Mouse (Mus musculus): Measurements from ENCODE around the gene A630023A22Rik. TPM values are rescaled to one million over a fixed set of nuclear protein-coding genes. Genes with fewer than 3 reads are reported as not detected.

Gene A630023A22Rik
- polyA plus RNA-seq, 1 experiment from 2014 or later: not detected

GRCm38 (mm10) chr14:34002358-34002757 is 100.2 kb downstream of the A630023A22Rik start:
- Histone ChIP-seq H3K27ac (replicated peaks) (no peak overlapping the region), H3K27me3 (ENCODE audit: low read depth, poor library complexity, severe bottlenecking) (no peaks in the 10 kb centered on the region), H3K36me3 (no peaks in the 10 kb centered on the region), H3K9me3 (replicated peaks) (no peaks in the 10 kb centered on the region), H3K4me1 (no peaks in the 10 kb centered on the region), H3K4me3 (no peak overlapping the region)
- 96% methylated on average over 5 of the region's 5 CpGs for WGBS
- DNase-seq (ENCODE audit: low spot score): peak; percentile 7

- no peak for DNase-seq (ENCODE audit: low spot score)
- H3K27me3 ChIP-seq (ENCODE audit: low read depth, poor library complexity, severe bottlenecking): no peaks in the 10 kb centered on the region
- no peaks in the 10 kb centered on the region for H3K9me3 ChIP-seq (replicated peaks)
Measured at GRCm38 (mm10) chr14:34001445-34001844, 101.1 kb downstream of the A630023A22Rik start.

More at GRCm38 (mm10) chr14:34001445-34001844, 101.1 kb downstream of the A630023A22Rik start:
- no peaks in the 10 kb centered on the region for H3K4me1 ChIP-seq
- H3K27ac ChIP-seq (replicated peaks): no peak overlapping the region
- no peak overlapping the region for H3K4me3 ChIP-seq
- no peaks in the 10 kb centered on the region for H3K36me3 ChIP-seq

Other genes with a start within 250 kb of the A630023A22Rik start
- gene Gdf10, start 179.2 kb downstream of the A630023A22Rik start, polyA plus RNA-seq (2016; fragmentation: Nextera tagmentation; extraction: Ambion mirVana): 1.5 and 1.8 TPM in 2 replicates
- gene Gdf2, start 161.7 kb downstream of the A630023A22Rik start, polyA plus RNA-seq (2016; fragmentation: Nextera tagmentation; extraction: Ambion mirVana): not detected in 2 replicates
- 0.07 TPM in 2 replicates for gene Rbp3, start 148.8 kb downstream of the A630023A22Rik start, polyA plus RNA-seq (2016; fragmentation: Nextera tagmentation; extraction: Ambion mirVana)
- 0.06 and 0.09 TPM in 2 replicates for gene Zfp488, start 124.0 kb downstream of the A630023A22Rik start, polyA plus RNA-seq (2016; fragmentation: Nextera tagmentation; extraction: Ambion mirVana)
- gene Gm30083, start 87.6 kb downstream of the A630023A22Rik start, polyA plus RNA-seq (2016; fragmentation: Nextera tagmentation; extraction: Ambion mirVana): not detected in 2 replicates
- not detected in 2 replicates for gene Gm5460, start 86.0 kb downstream of the A630023A22Rik start, polyA plus RNA-seq (2016; fragmentation: Nextera tagmentation; extraction: Ambion mirVana)
- gene Antxrl, start 50.0 kb downstream of the A630023A22Rik start, polyA plus RNA-seq (2016; fragmentation: Nextera tagmentation; extraction: Ambion mirVana): not detected in 2 replicates
- gene Anxa8, start 16.8 kb downstream of the A630023A22Rik start, polyA plus RNA-seq (2016; fragmentation: Nextera tagmentation; extraction: Ambion mirVana): 0.47 and 0.91 TPM in 2 replicates
- gene Npy4r, start 49.7 kb upstream of the A630023A22Rik start, polyA plus RNA-seq (2016; fragmentation: Nextera tagmentation; extraction: Ambion mirVana): 0.04 TPM in 1 of 2 replicates, not detected in the other
- gene Gprin2, start 98.9 kb upstream of the A630023A22Rik start, polyA plus RNA-seq (2016; fragmentation: Nextera tagmentation; extraction: Ambion mirVana): 0.35 and 1.9 TPM in 2 replicates
- 0.11 and 0.37 TPM in 2 replicates for gene Syt15, start 116.8 kb upstream of the A630023A22Rik start, polyA plus RNA-seq (2016; fragmentation: Nextera tagmentation; extraction: Ambion mirVana)
- gene Shld2, start 207.7 kb upstream of the A630023A22Rik start, polyA plus RNA-seq (2016; fragmentation: Nextera tagmentation; extraction: Ambion mirVana): 6.6 and 7.1 TPM in 2 replicates
- gene Glud1, start 208.0 kb upstream of the A630023A22Rik start, polyA plus RNA-seq (2016; fragmentation: Nextera tagmentation; extraction: Ambion mirVana): 75.5 and 79.6 TPM in 2 replicates

Measured in midbrain, embryonic 10.5 days (tissue).